Mouse (Mus musculus) layer of hippocampus, adult 11-12 months (tissue): ENCODE results near the gene Acot11.
"Not testable (repeated sequence)": the region's sequence is repeated elsewhere in the genome, so short reads cannot be mapped to it uniquely, and the experiment has no call there.

ENCODE experiments used
- DNase-seq: peaks from one replicate; pipeline ENCODE4 v3.0.0; 2022; ENCODE audit warnings: low spot score

The Acot11 gene

GRCm38 (mm10) chr4:106776998-106777397 lies 27.8 kb downstream of the Acot11 start:
- DNase-seq: peak; percentile 78

- not testable (repeated sequence) for DNase-seq
Measured at GRCm38 (mm10) chr4:106775767-106776166, 29.0 kb downstream of the Acot11 start.

GRCm38 (mm10) chr4:106772558-106772957 lies 32.2 kb downstream of the Acot11 start:
- no peak for DNase-seq

- no peak for DNase-seq
Measured at GRCm38 (mm10) chr4:106769306-106769705, 35.5 kb downstream of the Acot11 start.

- DNase-seq: no peak
Measured at GRCm38 (mm10) chr4:106764166-106764565, 40.6 kb downstream of the Acot11 start.

- DNase-seq: no peak
Measured at GRCm38 (mm10) chr4:106751726-106752125, 53.1 kb downstream of the Acot11 start.

GRCm38 (mm10) chr4:106749699-106750098 lies 55.1 kb downstream of the Acot11 start:
- DNase-seq: peak; percentile 87

DNA sequence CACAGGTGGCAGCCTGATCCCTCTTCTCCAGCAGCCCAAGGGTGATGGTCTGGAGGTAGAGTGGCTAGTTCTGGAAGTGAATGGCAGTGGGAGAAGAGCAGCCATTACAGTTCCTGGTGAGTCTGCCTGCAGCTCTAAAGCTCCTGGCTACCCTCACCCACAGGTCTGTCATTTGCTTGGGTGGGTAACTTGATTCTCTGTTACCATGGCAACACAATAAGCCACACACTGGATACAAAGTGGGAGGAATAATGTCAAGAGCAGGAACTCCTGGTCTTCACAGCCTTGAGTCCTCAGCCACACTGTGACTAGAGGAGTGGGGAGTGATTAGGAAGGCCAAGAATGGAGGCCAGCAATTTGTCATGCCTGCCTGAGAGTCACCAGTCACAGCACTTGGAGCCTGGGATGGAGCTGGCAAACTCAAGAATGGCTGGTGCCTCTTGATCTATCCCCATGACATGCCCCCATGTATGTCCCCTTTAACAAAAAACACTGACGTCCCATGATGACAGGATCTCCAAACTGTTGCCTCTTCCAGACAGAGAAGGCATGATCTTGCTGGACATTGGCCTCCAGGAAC lies 57.7 kb downstream of the Acot11 start:
- no peak for DNase-seq

DNA sequence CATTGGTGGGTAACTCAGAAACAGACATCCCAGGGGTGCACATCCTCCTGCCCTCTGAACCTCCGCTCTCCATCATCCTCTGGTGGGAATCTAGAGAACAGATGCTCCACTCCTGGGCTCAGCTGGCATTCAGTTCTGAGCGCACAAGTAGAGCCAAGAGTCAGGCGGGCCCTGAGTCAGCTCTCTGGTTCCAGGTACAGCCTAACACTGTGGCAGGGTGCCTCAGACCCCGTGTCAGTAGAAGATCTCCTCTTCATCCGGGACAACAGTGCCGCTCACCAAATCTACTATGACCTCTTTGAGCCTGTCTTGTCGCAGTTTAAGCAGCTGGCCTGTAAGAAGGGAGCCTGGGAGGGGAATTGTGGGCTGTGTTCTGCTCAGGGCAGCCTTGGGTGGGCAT lies 58.9 kb downstream of the Acot11 start:
- DNase-seq: peak; percentile 27

DNA sequence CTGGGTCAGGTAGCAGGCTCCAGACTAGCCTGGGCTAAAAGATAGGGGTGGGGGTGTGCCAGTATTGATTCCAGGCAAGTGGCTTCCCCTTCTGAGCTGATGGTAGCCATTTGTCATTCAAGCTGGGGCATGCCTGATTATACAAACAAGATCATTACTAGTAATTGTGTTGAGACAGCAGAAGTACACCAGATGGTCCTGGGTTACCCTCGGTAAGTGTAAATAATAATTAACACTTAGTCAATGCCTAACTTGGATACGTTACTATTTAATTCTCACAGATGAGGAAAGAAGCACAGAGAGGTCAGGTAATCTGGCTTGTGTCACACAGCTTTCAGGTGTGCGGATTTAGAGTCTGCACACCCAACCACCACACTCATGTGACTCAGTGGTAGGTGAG lies 66.9 kb downstream of the Acot11 start:
- no peak for DNase-seq

DNA sequence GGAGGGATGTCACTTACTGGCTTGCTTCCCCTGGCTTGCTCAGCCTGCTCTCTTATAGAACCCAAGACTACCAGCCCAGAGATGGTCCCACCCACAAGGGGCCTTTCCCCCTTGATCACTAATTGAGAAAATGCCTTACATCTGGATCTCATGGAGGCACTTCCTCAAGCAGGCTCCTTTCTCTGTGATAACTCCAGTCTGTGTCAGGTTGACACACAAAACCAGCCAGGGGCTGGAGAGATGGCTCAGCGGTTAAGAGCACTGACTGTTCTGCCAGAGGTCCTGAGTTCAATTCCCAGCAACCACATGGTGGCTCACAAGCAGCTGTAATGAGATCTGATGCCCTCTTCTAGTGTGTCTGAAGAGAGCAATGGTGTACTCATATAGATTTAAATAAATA lies 67.9 kb downstream of the Acot11 start:
- not testable (repeated sequence) for DNase-seq

DNA sequence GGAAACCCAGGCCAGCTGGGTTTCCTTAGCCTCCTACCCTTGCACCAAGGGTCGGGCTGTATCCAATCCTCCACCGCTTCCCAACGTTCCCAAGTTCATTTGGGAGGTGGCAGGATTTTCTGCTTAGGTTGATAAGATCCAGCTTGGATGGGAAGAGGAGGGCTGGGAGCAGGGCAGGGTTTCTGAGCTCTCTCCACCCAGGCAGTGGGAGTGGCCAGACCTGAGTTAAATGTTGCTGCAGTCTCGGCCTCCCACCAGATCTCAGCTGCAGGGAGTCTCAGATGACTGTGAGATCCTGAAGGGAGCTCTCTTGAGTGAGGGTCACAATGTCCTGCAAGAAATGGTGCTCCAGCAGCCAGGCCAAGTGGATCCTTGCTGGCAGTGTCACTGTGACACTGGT lies 71.2 kb downstream of the Acot11 start, which contains the start of gene Fam151a:
Gene Fam151a, plus strand, starts transcription at position 254 of the 400 bp plus-strand sequence.
- DNase-seq: no peak

GRCm38 (mm10) chr4:106730814-106731213 lies 74.0 kb downstream of the Acot11 start, which contains the start of gene Mroh7:
Gene Mroh7, minus strand, starts transcription at chr4:106730925.
- no peak for DNase-seq

GRCm38 (mm10) chr4:106720631-106721030 lies 84.2 kb downstream of the Acot11 start:
- DNase-seq: no peak

- no peak for DNase-seq
Measured at GRCm38 (mm10) chr4:106713622-106714021, 91.2 kb downstream of the Acot11 start.

GRCm38 (mm10) chr4:106708408-106708807 lies 96.4 kb downstream of the Acot11 start:
- peak; percentile 85 for DNase-seq

DNA sequence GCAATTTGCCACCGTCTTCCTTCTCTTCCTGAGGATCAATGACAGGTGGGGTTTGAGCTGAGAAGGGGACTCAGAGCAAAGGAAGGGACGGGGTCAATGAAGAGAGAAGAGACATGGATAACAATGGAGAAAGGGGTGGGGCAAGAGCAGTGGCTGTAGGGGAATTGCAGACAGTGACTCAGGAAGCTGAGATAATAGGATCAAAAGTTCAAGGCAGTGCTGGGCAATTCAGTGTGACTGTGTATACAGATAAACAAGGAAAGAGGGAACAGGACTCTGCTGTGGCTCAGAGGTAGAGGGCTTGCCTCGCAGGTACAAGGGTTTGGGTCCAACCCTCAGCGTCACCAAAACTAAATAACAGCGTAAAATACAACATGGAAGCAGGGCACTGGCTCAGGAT lies 96.8 kb downstream of the Acot11 start:
- no peak for DNase-seq

DNA sequence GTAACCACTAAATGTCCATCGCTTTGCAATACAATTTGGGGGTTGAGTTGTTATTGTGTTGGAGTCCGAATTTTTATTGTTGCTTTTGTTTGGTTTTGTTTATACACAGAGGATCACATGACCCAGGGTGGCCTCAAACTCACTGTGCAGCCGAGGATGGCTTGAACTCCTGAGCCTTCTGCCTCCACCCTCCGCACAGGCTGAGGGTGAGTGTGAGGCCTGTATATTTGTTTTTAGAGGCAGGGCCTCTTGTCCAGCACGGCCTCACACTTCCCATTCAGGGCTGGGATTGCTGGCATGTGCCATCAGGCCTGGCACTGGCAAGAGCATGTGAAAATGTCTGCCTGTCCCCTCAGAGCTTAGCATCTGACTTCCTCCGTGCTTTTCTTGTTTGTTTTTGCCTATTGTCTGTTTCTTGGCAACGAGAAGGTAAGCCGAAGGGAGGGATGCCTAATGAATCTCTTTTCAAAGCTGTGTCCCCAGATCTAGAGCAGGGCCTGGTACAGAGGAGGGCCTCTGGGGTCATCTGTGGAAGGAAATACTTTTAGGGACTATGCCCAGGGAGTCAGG lies 99.6 kb downstream of the Acot11 start:
- no peak for DNase-seq

- DNase-seq: peak; percentile 53
Measured at GRCm38 (mm10) chr4:106704416-106704815, 100.4 kb downstream of the Acot11 start.

DNA sequence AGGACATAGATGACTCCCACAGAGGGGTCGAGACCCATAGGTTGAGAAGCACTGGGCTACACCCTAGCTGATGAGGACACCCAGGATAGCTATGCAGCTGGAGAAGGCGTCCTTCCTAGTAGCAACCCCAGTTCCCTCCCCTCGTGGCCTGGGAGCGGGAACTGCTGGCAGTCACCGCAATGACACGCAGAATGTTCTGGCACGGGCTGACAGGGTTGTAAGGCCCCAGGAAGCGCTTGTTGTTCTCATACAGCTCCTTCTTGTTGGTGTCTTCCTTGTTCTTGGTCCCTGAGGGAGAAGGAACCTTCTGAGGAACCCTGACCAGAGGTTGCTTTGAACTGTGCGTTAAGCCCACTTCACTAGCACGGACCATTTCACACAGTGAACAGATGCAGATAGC lies 100.8 kb downstream of the Acot11 start:
- DNase-seq: no peak

DNA sequence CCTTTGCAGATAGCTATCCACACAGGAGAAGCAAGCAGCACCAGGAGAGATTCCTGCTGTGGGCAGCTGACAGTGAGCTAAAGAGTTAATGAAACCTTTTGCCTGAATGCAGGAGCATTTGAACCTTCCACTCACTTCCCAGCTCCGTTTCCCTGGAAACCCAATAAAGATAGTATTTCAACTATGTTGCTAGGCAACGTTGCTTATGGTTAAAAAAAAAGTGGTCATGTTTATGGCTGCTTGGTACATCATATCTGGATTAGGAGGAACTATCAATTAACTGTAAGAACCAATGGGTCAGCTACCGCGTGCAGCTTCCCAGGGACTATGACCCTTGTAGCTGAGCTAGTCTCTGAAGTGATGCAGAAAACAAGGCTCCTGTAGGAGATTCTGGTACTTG lies 104.0 kb downstream of the Acot11 start:
- DNase-seq: no peak

GRCm38 (mm10) chr4:106699989-106700388 lies 104.8 kb downstream of the Acot11 start:
- DNase-seq: peak; percentile 42
